Mouse (Mus musculus): ENCODE results near the gene Slc2a13. TPM values are rescaled to one million over a fixed set of nuclear protein-coding genes. Genes with fewer than 3 reads are reported as not detected.

Gene Slc2a13
- polyA plus RNA-seq (2014; fragmentation: Illumina TruSeq; extraction: RNeasy Lipid Tissue Mini Kit (QIAGEN cat#74804); ENCODE audit: low read depth, low replicate concordance), result 9.0 TPM

GRCm38 (mm10) chr15:91573111-91573538 lies at the start of gene Slc2a13:
Gene Slc2a13, minus strand, starts transcription at chr15:91573261.

Other genes with a start within 250 kb of the Slc2a13 start
- 229 TPM for gene Lrrk2, start 99.9 kb upstream of the Slc2a13 start, polyA plus RNA-seq (2014; fragmentation: Illumina TruSeq; extraction: RNeasy Lipid Tissue Mini Kit (QIAGEN cat#74804); ENCODE audit: low read depth, low replicate concordance)

Data from adrenal gland, adult 10 weeks (tissue).